Mouse (Mus musculus) C2C12 (cell line): ENCODE measurements around the gene Srgap2. TPM values are rescaled to one million over a fixed set of nuclear protein-coding genes. Genes with fewer than 3 reads are reported as not detected.

Experiments used
- H3K27me3 ChIP-seq: one replicate; pipeline ENCODE4 v1.6.1; 2011; ENCODE audit not compliant: control insufficient read depth, insufficient read depth, insufficient read length
- H3K36me3 ChIP-seq: one replicate; pipeline ENCODE4 v1.6.1; 2011; ENCODE audit not compliant: control insufficient read depth, insufficient read depth
- H3K4me3 ChIP-seq: one replicate; pipeline ENCODE4 v1.5.1; 2011; ENCODE audit warnings: mild to moderate bottlenecking, control low read depth; ENCODE audit not compliant: poor library complexity, insufficient read depth, severe bottlenecking
- H3K79me2 ChIP-seq: one replicate; pipeline ENCODE4 v1.6.1; 2011; ENCODE audit not compliant: control insufficient read depth, insufficient read depth
- H3K79me3 ChIP-seq: one replicate; pipeline ENCODE4 v1.6.1; 2011; ENCODE audit warnings: low read depth, control low read depth
- H3ac ChIP-seq: one replicate; pipeline ENCODE3; 2011; ENCODE audit warnings: low read depth; ENCODE audit not compliant: control insufficient read depth, insufficient read length
- CEBPB ChIP-seq: IDR thresholded peaks from one replicate; pipeline ENCODE4 v1.6.1; 2011; ENCODE audit warnings: low read depth, mild to moderate bottlenecking, control low read depth, moderate library complexity
- CTCF ChIP-seq: IDR thresholded peaks from one replicate; pipeline ENCODE4 v1.5.1; 2011; ENCODE audit not compliant: control insufficient read depth, insufficient read depth, insufficient read length
- FOSL1 ChIP-seq: IDR thresholded peaks from one replicate; pipeline ENCODE4 v1.8.0; 2011; ENCODE audit warnings: mild to moderate bottlenecking, low read length; ENCODE audit not compliant: poor library complexity, insufficient read depth, severe bottlenecking
- MAX ChIP-seq: IDR thresholded peaks from one replicate; pipeline ENCODE4 v1.6.1; 2011; ENCODE audit warnings: mild to moderate bottlenecking, control low read depth
- MYOD1 ChIP-seq: IDR thresholded peaks from one replicate; pipeline ENCODE4 v1.6.1; 2011; ENCODE audit warnings: low read depth; ENCODE audit not compliant: control insufficient read depth, insufficient read length
- MYOG ChIP-seq: IDR thresholded peaks from one replicate; pipeline ENCODE4 v1.6.1; 2011; ENCODE audit not compliant: control insufficient read depth, insufficient read length; ENCODE audit errors: extremely low read depth
- USF1 ChIP-seq: IDR thresholded peaks from one replicate; pipeline ENCODE4 v1.6.1; 2011; ENCODE audit warnings: low read depth, mild to moderate bottlenecking, control low read depth, moderate library complexity
- polyA plus RNA-seq: library from polyadenylated mRNA; unstranded; fragments of >200 nt; fragmentation: generic; extraction: Trizol; gene quantifications from one replicate; pipeline ENCODE4 v1.2.1, GENCODE M21; 2012; ENCODE audit warnings: missing spikeins

The Srgap2 gene
- polyA plus RNA-seq, 1 experiment = 10.5 TPM

DNA sequence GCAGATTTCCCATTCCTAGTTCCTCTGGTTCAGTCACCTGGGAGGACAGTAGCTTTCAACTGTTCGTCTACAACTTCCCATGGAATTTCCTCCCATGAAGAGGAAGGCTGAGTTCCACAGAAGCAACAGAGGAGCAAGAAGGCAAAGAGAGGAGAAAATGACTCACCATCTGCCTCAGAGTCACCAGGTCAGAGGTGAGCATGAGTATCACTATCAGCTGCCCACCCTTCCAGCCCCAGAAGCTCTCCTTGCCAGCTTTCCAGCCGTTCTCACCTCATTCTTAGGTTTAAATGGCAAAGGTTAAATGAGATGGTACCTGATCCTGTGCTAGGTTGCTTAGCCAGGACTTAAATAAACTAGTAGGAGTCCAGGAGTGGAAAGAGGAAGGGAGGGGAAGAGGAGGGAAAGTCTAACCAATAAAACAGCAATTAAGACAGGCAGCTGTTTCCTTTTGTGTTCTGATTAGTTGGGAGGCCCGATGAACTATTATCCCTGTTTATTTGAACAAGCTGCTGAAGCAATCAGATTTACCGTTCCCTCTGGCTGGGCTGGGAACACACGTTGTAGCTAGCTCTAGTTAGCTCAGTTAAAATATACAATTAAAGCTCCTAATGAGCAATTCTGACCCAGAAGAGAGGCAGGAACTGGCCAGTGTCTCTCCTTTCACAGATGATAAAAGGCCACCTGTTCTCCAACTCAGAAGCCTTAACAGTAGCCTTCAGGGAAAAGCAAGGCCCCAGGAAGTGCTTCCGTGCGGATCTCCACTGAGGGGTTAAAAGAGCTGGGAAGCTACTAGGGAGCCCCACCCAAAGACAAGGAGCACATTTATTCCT, 148.9 kb downstream of the Srgap2 start:
- H3K79me3 ChIP-seq = no peaks in the 10 kb centered on the region
- no peak for TF ChIP-seq MYOG
- no peak overlapping the region for H3K4me3 ChIP-seq
- H3K36me3 ChIP-seq = no peaks in the 10 kb centered on the region
- no peak overlapping the region for H3ac ChIP-seq
- no peaks in the 10 kb centered on the region for H3K27me3 ChIP-seq
- H3K79me2 ChIP-seq = no peaks in the 10 kb centered on the region

DNA sequence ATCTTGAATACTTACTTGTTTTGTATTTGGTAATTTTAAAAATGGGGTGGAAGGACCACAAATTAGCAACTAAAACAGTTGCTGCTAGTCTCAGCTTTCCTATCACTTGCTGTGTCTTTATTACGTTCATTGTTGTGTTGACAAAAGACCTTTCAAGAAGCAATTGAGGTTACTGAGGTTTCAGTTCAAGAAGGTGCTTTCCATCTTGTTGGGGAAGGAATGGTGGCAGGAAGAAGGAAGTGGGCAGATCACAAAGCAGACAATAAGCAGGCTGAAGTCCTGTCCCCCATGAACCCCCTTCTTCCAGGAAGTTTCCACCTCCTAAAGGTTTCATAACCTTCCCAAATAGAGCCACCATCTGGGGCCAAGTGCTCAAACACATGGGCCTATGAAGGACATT, 161.3 kb downstream of the Srgap2 start:
- no peak overlapping the region for H3K4me3 ChIP-seq
- no peaks in the 10 kb centered on the region for H3K79me3 ChIP-seq
- no peaks in the 10 kb centered on the region for H3K27me3 ChIP-seq
- H3K79me2 ChIP-seq = no peaks in the 10 kb centered on the region
- no peak for TF ChIP-seq USF1
- TF ChIP-seq FOSL1 = no peak
- TF ChIP-seq MAX = no peak
- H3K36me3 ChIP-seq = no peaks in the 10 kb centered on the region
- no peak overlapping the region for H3ac ChIP-seq

GRCm38 (mm10) chr1:131364432-131364831, 162.7 kb downstream of the Srgap2 start:
- Histone ChIP-seq H3ac (no peak overlapping the region), H3K79me2 (no peaks in the 10 kb centered on the region), H3K36me3 (no peaks in the 10 kb centered on the region), H3K79me3 (no peaks in the 10 kb centered on the region), H3K27me3 (no peaks in the 10 kb centered on the region), H3K4me3 (no peak overlapping the region)
- no peak for TF ChIP-seq FOSL1
- TF ChIP-seq USF1 = no peak
- TF ChIP-seq MYOD1 = no peak
- no peak for TF ChIP-seq CTCF
- no peak for TF ChIP-seq MAX
- no peak for TF ChIP-seq MYOG
- no peak for TF ChIP-seq CEBPB

GRCm38 (mm10) chr1:131363887-131364286, 163.3 kb downstream of the Srgap2 start:
- Histone ChIP-seq H3K36me3 (no peaks in the 10 kb centered on the region), H3K27me3 (no peaks in the 10 kb centered on the region), H3ac (no peak overlapping the region), H3K4me3 (no peak overlapping the region), H3K79me3 (no peaks in the 10 kb centered on the region), H3K79me2 (no peaks in the 10 kb centered on the region)
- no peak for TF ChIP-seq MYOG
- TF ChIP-seq MAX = no peak
- no peak for TF ChIP-seq CEBPB
- TF ChIP-seq FOSL1 = no peak
- no peak for TF ChIP-seq MYOD1
- no peak for TF ChIP-seq CTCF
- TF ChIP-seq USF1 = no peak

GRCm38 (mm10) chr1:131362089-131362488, 165.1 kb downstream of the Srgap2 start:
- H3K27me3 ChIP-seq = no peaks in the 10 kb centered on the region
- H3K36me3 ChIP-seq = no peaks in the 10 kb centered on the region
- H3ac ChIP-seq = no peak overlapping the region
- H3K79me3 ChIP-seq = no peaks in the 10 kb centered on the region
- no peak for TF ChIP-seq MYOD1
- TF ChIP-seq CEBPB = no peak
- TF ChIP-seq USF1 = no peak
- TF ChIP-seq CTCF = no peak
- no peak for TF ChIP-seq MYOG
- TF ChIP-seq MAX = no peak
- TF ChIP-seq FOSL1 = no peak
- H3K79me2 ChIP-seq = no peaks in the 10 kb centered on the region
- no peak overlapping the region for H3K4me3 ChIP-seq

- Histone ChIP-seq H3K4me3 (no peak overlapping the region), H3K79me2 (no peaks in the 10 kb centered on the region), H3ac (no peak overlapping the region), H3K27me3 (no peaks in the 10 kb centered on the region), H3K79me3 (no peaks in the 10 kb centered on the region), H3K36me3 (peaks cover 2% of the 10 kb centered on the region)
- no peak for TF ChIP-seq FOSL1
These were observed 166.4 kb downstream of the Srgap2 start for GRCm38 (mm10) chr1:131360800-131361199.
